Mouse (Mus musculus) heart, postnatal 36 days (tissue): ENCODE measurements around the gene Rps9. TPM values are rescaled to one million over a fixed set of nuclear protein-coding genes. Genes with fewer than 3 reads are reported as not detected.

Source experiments
- DNase-seq, 2 experiments: peaks; one replicate each; pipeline ENCODE4 v3.0.0; 2021 to 2022
- intact Hi-C: fragments of 180-260 bp; cut with DNase I; formaldehyde crosslinking; loops from one replicate; pipeline ENCODE4 v1.15.1; 2025
- total RNA-seq, 2 experiments: library from RNA; stranded (reverse); gene quantifications; 2 replicates each; pipeline ENCODE4 v1.2.3; 2021

The Rps9 gene
- 100 to 1,000 TPM; 621 to 660 TPM for total RNA-seq

DNA sequence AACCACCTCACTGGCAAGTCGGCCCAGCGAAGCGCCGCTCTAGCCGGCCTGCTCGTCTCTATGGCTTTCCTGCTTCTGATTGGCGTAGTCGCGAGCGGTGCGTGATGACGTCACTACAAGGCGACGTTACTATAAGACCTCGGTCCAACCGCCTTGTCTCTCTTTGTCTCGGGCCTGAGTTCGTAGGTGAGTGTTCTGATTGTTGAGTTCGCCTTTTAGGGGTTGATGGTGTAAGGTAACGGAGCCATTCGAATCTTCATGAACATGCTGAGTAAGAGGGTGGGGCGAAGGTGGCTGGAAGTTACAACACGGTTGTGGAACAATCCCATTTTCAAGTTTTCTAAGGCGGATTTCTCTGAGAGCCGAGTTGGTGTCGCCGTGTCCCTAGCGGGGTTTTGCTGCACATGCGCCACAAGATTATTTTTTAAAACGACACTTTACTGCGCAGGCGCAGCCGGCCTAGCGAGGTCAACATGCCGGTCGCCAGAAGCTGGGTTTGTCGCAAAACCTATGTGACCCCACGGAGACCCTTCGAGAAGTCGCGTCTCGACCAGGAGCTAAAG lies at the start of gene Rps9:
Rps9 (plus strand) TSS at position 115 of the 563 bp plus-strand sequence.
- intact Hi-C loops, result loop anchor here (2.0 kb wide), 1 partner anchor 37 kb away; no protein-coding TSS in a partner anchor
- DNase-seq, result peak; percentile 95 to 96

DNA sequence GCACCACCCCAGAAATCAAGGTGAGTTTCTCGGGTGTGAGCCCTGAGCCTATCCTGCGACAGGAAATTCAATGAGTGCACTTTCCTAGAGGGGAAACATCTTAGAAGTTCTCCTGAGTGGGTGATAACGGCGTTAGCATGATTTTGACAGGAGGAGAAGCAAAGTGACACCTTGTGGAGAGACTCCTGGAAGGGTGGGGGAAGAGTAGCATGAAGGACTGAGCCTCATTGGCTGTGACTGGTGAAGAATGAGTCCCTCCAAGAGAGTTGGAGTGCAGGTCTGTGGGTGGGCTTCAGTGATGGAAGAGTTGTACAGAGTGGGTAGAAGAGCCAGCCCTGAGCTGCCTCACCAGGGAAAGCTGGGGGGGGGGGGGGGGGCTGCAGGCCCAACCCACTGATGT lies 46.8 kb upstream of the Rps9 start:
- DNase-seq, result no peak

DNA sequence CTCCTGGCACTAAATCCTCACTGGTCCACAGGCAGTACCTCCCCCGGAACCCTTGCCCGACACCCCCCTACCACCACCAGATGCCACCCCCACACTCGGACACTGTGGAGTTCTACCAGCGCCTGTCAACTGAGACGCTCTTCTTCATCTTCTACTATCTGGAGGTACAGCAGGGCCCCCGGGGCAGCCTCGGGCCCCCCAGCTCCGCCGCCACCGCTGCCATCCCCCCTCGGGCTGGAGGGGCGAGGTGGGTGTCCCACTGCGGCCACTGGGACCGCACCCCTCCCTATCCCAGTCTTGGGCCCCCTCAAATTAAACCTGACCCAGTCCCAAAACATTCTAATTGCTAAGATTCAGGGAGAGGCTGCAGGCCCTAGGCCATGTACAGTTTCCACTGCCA lies 45.2 kb upstream of the Rps9 start:
- intact Hi-C loops, result no loop called here
- DNase-seq, result no peak

More for the DNA sequence above, 46.8 kb upstream of the Rps9 start:
- intact Hi-C loops, result no loop called here

DNA sequence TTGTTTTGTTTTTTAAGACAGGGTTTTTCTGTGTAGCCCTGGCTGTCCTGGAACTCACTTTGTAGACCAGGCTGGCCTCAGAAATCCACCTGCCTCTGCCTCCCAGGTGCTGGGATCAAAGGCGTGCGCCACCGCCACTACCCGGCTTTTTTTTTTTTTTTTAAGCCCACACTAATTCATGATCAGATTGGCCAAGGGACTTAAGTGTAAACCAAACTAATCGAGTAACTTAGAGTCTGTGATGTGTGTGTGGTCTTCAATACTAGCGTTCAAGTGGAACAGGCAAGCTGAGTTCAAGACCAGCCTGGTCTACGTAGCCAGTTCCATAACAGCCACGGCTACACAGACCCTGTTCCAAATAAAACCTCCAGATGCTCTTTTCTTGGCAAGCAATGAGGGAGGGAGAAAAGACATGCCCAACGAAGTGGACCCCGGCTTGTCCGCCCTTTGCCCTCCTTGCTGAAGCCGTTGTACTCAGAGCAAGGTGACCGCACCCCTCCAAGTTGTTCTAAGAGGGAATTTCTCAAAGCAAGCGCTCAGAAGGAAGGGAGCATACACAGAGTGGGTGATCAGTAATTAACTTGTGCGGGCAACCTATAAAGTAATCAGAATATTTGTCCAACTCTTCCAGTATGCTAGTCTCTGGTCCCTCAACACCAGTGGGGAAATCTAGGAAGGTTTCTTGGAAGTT lies 39.1 kb upstream of the Rps9 start:
- peak in 1 of 2 experiments; percentile 18 for DNase-seq
- intact Hi-C loops, result loop anchor here (1.0 kb wide), 1 partner anchor 18 kb away; no protein-coding TSS in a partner anchor

DNA sequence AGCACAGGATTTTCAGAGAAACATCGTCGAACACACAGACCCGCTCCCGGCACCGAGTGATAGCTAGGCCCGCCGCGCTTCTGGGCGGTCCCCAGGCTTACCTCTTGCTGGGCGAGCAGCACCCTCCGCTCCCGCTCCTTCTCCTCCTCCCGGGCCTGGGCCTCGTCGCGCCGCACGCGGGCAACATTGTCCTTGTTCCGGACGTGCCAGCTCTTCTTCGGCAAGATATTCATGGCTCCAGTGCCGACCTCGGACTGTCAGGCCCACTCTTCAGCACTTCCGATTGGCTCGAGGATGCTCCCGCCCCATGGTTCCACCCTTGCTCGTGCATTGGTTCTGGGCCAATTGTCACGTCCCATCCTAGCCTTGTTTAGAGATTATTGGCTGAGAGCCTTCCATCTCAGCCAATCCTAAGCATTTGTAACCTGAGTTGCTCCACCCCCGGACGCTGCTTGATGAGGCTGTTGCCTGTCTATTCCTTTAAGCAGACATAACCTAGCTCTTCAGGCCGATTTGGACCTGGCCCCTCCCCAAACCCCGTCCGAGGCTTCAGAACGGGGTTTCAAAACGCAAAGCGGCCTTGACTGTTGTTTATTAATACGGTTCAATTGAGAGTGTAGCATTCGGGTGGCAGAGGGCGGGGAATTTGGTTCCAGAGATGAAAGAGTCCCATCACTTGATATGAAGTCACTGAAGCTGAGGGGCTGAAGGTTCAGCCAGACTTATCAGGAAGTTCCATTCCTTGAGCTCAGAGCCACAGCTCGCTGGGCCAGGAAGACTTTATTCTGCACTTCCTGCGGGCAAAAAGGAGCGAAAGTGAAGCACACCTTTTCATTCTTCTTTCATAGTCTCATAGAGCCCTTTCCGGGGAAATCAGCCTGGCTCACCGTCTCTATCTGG lies 38.3 kb upstream of the Rps9 start, which contains the start of gene Leng1:
Leng1 (minus strand) TSS at position 626 of the 900 bp plus-strand sequence.
- intact Hi-C loops, result loop anchor here (2.0 kb wide), 1 partner anchor 39 kb away; no protein-coding TSS in a partner anchor
- DNase-seq, result peak; percentile 94 to 96

DNA sequence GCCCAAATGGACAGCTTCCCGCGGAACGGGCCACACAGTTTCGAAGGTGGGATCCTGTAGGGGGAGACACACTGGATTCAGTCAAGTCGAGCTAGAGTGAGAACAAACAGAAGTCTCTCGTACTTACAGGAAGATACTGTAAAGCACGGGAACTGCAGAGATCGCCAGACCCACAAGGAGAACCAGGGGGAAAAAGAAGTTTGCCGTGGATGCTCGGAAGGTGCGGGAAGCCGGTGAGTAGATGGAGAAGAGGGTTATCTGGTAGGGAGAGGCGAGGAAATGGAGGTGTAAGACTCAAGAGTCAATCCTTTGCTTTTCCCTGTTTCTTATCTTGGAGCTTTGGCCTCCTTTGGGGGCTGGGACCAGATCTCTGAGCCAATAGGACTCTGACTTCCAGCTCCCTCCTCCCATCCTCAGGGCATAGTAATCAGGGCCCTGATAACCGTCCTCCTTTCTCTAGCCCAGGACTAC lies 36.8 kb upstream of the Rps9 start:
- DNase-seq, result no peak
- intact Hi-C loops, result loop anchor here (2.0 kb wide), 1 partner anchor 38 kb away; no protein-coding TSS in a partner anchor

DNA sequence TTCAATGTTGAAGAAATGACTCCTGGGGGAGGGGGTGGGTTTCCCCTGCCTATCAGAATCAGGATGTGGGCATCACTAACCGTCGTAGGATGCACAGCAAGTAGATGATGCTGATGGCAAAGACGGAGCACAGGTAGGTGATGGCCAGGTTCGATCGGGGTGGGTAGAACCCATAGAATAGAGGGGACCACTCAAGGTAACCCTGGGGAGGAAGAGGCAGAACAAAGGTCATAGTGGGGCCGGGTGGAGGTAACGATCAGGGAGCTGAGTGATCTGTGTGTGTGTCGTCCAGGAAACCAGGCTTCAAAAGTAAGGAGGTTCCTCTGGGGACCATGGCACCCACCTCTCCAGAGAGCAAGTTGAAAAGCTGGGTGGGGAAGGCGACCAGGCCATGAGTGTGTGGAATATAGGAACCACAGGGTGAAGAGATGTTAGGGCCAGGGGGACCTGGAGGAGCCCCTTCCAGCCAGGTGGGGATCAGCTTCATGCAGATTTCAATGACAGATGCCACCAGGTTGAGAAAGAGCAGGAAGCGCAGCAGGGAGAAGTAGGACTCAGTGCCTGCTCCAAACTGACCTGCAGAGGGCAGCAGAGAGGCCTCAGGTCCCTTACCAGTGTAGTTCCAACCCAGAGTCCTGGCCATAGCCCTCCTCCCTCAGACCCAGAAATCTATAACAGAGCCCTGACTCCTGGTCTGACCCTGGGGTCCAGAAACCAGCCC lies 29.1 kb upstream of the Rps9 start:
- peak; percentile 81 to 89 for DNase-seq
- intact Hi-C loops, result loop anchor here (2.0 kb wide), 1 partner anchor 796 kb away; no protein-coding TSS in a partner anchor

DNA sequence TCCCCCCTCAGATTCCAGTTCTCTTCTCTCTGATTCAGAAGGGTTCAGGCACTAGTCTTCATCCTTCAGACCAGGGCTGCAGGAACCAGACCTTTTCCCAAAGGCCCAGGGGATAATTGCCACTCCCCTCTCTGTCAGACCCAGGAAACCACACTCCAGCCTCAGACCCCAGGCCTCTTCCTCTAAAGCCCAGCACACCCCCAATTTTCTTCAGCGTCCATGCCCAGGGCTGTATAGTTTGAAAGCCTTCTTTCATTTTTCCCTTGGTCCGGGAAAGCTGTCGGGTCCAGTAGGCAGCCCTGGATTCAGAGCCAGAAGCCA lies 28.6 kb upstream of the Rps9 start:
- intact Hi-C loops, result loop anchor here (2.0 kb wide), 1 partner anchor 796 kb away; no protein-coding TSS in a partner anchor
- no peak for DNase-seq

DNA sequence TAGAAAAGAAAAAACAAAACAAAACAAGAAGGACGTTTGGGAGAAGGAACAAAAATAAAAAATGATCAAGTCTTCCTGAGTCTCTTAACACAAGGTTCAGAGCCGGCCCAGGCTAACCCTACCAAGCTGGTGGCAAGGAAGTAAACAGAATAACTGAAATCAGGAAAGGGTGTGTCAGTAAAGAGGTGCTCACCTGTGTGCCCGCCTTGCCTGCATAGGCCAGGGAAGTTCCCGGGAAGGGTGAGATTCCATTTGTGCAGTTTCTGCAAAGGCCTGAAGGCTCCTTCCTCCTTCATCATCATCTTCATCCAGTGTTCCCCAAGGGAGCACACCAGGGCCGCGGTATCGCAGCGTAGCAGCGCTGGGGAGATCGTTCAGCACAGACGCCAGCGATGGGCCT lies 27.4 kb upstream of the Rps9 start:
- intact Hi-C loops, result no loop called here
- no peak for DNase-seq

DNA sequence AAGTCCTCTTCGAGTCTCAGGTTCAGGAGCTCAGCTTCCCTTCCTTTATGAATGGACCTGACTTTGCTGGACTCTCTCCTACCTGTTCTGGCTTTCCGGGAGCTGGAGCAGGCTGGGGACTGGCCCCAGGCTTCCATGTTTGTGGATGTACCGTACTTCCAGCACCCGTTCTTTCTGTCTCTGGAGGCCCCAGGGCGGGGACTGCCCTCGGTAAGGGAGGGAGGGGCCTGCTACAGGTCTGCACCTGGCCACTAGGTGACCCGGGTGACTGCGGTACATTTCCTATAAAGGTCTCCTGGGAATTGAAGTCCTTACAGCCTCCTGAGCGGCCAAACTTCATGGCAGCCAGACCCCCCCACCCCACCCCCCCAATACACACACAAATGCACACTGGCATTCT lies 26.5 kb upstream of the Rps9 start, which contains the start of gene Tmc4:
Tmc4 (minus strand) TSS at position 212 of the 400 bp plus-strand sequence.
- no peak for DNase-seq
- intact Hi-C loops, result no loop called here

DNA sequence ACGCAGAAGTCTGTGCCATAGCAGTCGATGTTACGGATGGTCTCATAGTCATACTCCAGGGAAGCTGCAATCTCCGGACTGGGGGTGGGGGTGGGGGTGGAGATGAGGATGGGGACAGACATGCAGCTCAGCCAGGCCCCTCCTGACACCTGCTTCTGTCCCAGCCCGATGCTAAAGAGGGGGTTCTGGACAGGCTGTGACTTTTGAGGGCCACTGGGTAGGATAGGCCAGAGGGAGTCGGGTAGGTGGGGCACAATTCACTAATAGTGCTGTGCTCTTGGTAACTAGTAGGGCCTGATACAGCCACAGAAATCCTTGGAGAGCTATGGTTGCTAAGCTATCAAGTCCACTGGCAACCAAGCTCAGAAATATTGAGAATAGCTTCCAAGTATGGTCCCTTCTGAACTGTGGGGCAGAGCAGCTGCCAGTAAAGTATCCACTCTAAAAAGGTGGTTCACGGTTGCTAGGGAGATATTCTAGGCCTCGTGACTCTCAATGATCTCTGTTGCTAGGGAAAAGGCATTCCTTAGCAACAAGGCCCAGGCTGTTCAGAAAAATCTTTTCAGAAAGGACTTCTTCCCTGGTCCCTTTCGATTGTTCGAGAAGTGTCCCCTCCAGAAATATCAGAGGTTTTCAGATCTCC lies 19.8 kb upstream of the Rps9 start:
- no peak for DNase-seq
- intact Hi-C loops, result no loop called here

DNA sequence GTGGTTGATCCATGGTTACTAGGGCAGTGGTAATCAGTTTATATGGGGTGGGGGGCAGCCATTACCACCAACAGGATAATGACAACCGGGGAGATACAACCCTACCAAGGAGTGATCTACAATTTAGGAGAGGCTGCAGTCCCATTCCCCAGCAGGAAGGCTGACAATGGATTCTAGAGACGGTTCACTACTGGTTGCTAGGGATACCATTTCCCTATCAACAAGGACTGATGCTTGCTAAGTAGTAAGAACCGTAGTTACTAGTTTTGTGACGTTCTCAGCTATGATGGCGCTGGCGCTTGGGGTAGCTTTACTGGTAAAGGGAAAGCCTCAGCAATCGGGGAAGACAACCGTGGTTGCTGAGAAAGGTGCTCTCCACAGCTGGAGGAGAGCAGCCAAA lies 19.1 kb upstream of the Rps9 start:
- no peak for DNase-seq
- intact Hi-C loops, result no loop called here

DNA sequence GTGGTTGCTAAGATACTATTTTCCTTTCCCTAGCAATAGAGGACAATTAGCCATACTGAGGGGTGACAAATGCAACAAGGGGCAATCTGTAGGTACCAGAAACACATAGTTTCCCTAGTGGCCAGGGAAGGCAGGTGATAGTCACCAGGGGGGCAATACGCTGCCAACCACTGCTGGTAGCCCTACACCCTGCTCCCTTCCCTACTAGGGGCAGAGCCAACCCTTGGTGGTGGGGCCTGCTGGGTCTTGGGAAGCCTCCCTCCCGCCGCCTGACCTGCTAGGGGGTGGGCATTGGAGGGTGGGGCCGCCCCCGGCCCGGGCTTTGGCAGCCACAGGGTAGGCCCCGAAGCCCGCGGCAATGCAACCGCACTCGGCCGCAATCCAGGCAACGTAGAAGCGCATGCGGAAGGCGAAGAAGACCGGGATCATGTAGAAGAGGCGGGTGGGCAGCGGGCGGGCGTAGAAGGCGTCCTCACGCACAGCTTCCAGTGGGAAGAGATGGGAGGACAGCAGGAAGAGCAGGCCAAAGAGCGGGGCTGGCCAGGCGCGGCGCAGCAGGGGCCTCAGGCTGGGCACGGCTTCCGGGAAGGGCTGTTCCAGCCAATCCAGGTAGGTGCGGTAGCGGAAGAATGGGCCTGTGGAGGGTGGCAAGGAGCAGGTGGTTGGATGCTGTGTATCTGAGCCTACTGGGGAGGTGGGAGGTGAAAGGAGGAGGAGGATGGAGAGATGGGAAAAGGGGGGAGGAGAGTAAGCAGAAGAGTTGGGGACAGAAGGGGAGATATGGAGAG lies 18.2 kb upstream of the Rps9 start:
- intact Hi-C loops, result no loop called here
- no peak for DNase-seq

DNA sequence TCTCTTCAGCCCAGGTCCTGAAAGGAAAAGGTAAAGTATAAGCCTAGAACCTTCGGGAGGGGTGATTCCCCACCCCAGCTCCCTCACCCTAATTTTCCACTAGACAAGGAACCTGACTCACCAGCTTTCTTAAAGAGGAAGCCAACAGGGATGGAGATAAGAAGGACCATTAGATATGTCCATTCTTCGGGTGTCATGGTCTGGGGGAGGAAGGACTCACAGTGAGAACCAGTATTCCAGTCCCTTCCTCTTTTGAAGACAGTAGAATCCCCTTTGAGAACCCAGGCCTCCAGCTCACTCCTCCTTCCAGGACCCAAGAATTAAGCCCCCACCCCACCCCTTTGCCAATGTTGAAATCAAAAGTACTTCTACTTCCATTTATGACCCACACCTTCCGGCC lies 11.9 kb upstream of the Rps9 start:
- intact Hi-C loops, result loop anchor here (5.0 kb wide), 1 partner anchor 45 kb away; the partner anchor contains the start of gene Cnot3
- no peak for DNase-seq

DNA sequence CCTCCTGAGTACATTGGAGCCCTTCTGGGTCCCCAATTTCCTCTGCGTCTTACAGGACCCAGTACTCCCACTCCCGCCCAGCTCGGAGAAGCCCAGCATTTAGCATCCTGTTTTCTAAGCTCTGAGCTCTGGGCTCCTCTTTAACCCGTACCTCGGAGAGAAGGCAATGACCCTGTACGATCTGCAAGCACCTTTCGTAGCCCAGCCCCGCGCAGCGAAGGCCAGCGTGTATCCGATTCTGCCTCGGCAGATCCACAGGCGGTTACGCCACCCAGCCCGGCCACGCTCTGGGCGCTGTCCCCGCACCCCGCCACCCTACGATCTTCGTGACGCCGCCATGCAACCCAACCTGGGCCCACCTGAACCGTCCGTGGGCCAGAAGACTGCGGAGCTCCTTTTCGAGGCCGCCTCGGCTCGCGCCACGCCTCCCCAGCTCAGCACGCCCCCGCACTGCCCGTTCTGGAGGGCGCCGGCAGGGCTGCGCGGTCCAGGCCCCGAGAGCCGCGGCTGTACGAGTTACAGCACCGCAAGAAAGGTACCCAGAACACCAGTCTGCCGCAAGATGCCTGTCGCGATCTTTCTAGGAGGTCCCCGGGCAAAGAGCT lies 11.3 kb upstream of the Rps9 start, which contains the start of gene Tsen34:
Tsen34 (plus strand) TSS at position 482 of the 605 bp plus-strand sequence.
- DNase-seq, result no peak
- intact Hi-C loops, result loop anchor here (5.0 kb wide), 1 partner anchor 45 kb away; the partner anchor contains the start of gene Cnot3

DNA sequence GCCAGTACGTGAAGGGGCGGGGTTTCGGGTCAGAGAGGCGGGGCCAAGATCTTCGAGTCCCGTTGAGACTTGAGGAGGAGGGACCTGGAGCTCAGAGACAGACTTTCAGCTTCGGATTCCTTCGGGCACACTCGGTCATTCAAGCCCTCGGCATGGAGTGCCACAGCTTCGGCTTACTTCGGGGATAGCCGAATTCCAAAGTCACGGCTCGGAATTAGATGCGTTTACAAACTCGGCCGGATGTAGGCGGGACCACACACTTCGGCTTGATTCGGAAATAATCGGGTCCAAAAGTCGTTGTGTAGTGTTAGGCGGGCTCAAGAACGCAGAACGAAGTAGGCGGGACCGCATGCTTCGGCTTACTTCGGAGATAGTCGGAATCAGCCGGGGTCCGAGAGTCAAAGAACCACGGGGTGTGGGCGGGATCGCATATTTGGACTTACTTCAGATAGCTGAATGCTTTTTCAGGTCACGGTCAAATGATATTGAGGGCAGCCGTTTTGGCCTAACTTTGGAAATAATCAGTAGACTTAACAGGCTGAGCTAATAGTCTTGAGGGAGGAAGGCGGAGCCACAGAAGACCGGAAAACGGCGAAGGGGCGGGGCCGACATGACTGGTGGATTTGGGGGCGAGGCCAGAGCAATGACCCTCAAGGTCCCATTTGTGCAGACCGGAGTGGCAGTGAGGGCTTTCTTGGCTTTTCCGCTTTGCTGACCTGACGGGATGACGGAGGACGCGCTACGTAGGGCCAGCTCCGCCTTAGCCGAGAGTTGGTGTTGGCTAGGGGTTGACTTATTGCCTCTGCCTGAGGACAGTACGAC lies 10.6 kb upstream of the Rps9 start, which contains the start of gene Mboat7:
Mboat7 (minus strand) TSS at position 537 of the 822 bp plus-strand sequence.
- intact Hi-C loops, result loop anchor here (5.0 kb wide), 1 partner anchor 46 kb away; the partner anchor contains the start of gene Cnot3

DNA sequence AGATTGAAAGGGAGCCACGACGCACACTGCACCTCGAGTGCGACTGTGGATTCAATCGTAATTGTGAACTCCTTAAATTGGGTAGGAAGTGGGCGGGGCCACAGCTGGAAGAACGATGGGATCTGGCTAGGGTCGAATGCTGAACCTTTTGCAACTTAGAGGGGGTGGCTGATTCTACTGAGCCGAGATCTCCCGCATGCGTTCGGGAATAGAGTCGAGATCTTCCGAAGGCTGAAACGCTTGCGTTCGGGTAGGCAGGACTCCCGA lies 10.1 kb upstream of the Rps9 start:
- intact Hi-C loops, result loop anchor here (5.0 kb wide), 1 partner anchor 46 kb away; the partner anchor contains the start of gene Cnot3
- DNase-seq, result no peak

More for the DNA sequence above, 10.6 kb upstream of the Rps9 start, which contains the start of gene Mboat7:
- peak; percentile 94 for DNase-seq
